Mouse (Mus musculus) ovary, postnatal 10 days (tissue): Measurements from ENCODE around the gene Gc.

ENCODE experiments used
- DNase-seq: peaks from one replicate; pipeline ENCODE4 v3.0.0; 2022; ENCODE audit warnings: low spot score

Gene Gc

DNA sequence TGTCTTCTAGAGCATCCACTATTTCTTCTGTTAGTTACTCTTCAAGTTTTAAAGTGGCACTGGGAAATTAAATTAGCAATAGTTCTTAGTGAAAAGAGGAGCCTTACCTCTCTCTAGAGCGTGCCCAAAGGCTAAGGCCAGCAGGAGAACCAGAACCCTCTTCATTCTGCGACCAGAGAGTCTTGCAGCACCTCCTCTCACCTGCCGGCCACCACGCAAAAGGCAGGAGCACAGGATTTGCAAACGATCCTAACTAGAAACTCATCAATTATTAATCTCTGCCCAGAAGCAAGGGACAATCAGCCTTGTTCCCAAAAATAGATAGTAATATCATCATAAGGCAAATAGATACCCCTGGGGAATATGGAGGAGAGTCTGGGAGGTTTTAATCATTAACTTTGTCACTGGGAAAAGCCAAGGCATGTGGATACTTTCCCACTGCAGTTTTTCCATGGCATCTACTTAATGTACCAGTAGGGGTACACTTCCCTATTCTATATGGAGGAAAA is at the start of gene Gc:
Gene Gc, minus strand, starts transcription at position 345 of the 509 bp plus-strand sequence.
- no peak for DNase-seq

DNA sequence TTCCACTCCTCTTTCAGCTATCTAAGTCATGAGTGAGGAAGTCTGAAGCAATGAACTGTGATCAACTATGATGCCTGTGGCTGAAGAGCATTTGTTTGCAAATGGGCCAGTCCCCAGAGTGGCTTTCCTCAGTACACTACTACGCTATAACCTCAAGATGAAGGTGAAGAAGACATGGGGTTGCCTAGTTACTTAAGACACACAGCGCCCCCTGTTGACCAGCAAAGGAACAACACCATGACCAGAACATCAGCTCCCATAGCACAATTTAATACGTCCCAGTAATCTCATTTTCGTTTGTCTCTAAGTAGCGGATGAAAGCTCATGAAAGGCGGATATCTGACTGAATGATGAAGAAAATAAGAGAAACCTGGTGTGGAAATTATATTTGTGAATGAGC is 42.5 kb upstream of the Gc start:
- no peak for DNase-seq

DNA sequence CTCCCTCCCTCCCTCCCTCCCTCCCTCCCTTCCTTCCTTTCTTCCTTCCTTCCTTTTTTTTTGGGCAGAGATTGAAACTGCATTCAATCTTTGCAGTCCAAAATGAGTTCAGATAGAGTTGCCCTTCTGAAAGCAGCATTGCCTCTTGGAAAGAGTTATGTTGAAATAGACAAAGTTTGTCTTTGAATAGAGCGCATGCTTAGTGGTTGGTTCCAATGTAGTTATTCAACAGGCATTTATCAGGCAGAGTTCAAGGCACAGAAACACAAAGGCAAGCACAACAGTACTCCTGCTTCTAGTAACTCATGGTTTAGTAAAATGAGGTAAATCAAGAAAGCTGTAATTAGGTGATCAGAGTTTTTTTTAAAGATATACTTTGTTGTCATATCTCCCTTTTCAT is 34.9 kb upstream of the Gc start:
- no peak for DNase-seq

DNA sequence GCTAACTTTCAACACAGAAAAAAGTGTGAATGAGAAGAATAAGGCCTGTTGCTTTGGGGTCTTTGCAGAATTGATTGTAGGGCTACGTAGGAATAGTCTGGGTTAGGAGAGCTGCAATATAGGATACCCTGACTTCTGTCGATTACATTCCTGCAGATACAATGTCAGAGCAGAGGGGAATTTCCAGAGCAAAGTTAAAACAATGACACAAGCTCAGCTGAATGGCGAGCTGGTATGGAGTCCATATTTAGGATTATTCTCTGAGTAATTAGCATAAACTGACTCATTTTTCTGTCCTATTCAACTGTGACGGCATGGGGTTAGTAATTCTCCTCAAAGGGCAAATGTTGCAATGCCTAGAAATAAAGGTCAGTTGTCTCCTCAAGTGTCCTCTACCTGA is 12.8 kb upstream of the Gc start:
- DNase-seq, result no peak

DNA sequence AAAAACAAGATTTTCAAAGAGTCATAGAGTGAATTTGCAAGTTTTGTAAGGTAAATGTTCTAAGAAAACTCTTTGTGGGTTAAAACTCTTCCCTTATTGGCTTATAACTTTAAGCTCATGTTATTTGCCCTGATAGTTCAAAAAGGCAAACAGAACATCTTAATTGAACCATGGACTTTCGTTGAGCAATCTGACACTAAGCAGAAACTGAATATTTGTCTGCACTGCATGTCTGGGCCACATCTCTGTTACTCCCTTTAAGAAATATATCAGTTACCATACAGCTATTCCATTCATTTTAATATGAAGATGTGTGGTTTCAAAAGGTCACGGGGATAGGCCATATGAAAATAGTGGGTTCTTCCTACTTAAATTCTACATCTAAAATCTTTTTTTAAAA is 10.2 kb upstream of the Gc start:
- no peak for DNase-seq

DNA sequence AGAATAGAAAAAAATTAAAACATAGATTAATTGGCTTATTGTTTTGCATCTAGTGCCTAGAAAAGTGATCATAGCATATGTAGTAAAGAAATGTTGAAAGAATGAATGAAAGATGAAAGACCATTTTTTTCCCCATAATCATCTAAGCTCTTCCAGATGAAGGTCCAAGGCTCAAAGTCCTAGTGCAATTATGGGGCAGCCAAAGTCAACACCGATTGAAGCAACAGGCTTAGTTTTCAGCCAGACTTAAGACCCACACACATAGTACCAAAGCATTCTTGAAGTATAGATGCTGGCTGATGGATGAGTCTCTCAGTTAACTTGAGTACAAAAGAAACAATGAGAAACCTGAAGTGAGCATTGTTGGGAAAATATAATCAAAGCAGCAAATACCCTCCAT is 9.3 kb upstream of the Gc start:
- DNase-seq, result no peak

DNA sequence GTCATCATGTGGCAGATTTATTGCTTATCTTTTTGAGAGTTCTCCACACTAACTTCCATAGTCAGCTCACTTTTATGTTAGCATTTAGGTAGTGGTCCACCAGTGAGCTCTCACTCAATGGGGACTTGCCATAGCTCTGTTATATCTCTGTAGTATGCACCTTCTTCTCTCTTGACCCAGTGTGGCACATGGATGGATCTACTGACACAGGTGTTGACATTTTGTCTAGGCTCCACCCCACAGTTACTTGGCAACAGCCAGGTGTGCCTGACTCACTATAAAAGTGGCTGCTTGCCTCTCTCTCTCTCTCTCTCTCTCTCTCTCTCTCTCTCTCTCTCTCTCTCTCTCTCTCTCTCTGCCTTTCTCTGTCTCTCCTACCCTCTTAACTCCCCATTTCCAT is 8.6 kb upstream of the Gc start:
- no peak for DNase-seq

DNA sequence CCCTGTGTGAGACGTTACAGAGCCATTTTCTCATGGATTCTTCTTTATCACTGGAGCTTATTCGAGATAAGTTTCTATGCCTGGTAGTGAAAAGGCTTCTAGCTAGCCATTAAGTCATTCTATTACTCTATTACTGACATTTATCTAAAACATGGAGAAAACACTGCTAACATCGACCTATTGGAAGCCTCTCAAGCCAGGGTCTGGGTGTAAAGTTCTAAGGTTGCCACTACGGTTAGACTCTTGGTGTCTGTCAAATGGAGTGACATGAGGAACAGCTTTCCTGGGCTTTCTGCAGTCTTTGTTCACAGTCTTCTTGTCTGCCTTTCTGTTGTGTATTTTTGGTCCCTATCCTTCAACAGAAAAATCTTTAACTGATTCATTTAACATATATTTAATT is 4.1 kb upstream of the Gc start:
- no peak for DNase-seq

DNA sequence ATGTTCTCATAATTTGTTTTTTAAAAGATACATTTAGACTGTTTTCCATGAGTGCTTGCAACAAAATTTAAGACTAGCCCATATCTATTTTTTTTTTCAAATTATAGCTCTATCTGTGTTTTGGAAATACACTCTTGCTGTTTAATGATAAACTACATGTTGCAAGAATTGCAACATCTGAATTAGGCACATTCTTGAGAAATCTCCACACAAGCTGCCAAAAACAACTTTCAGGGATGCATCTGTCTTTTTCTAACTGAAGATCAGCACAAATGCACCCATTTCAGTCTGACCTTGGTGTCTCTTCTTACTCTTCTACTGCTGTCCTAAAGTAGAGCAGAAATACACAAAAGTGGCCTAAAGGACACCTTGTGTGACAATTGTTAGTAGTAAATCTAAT is 1.9 kb upstream of the Gc start:
- DNase-seq, result no peak

DNA sequence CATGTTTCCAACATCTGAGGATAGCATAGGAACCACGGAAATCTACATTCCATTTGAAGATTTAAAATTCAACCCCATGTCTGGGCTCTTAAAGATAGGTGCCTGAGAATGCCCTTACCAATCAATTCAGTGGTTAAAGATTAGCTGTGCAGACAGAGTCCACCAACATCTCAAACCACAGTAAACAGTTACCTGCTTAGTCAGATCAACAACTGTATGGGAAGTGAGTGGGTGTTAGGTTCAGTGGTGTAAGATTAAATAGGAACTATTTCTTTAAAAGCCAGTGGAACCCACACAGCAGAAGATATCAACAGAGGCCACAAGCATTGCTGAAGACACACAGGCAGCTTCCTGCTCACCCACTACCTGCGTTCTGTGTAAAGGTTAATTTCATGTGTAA is 1.3 kb upstream of the Gc start:
- DNase-seq, result no peak

DNA sequence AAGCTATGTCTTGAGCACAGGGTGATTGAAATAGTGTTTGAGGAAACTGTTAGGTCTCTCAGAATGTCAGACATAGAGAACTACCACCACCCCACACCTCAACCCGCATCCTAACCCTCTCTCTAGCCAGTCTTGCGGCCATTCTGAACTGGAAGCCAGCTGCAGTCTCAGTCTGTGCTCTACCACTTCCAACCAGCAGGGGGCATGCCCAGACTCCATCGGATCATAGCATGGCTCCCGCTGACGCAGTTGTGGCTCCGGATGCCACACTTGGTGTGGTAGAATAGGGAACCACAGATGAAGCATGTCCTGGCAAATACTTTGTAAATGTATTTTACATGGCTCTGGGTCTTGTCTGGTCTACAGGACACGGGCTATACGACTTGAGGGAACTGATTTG is 2.2 kb downstream of the Gc start:
- no peak for DNase-seq

DNA sequence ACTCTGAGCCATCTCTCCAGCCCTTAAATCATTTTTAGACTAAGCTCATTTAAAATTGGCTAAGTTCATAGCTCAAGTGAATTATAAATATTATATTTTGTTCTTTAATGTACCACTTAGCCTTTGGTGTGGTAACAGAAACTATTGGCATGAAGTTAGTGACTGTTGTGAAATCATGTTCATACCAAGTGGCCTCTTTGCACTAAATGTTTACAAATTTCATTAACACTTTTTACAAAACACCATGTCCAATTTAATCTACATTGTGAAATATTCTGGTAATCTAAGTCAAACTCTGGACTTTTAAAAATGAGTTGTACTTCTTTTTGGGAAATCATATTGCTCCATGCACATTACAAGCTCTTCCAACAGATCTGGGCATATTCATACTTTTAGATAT is 6.9 kb downstream of the Gc start:
- no peak for DNase-seq

DNA sequence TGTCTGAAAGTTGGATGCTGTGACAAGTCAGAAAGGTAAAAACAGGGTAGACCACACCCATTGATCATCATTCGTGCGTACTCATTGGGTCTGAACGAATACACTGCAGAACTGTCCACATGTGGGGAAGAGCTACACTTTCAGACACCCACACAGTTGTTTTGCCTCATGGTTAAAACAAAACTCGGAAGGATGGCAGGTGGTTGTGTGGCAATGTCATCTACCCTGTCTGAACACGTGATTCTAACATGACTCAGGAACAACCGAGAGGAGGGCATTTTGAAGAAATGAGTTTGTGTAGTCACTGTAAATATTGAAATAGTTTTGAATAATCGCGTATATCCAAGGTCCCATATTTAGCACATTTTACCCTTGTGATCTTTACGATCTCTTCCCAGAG is 8.4 kb downstream of the Gc start:
- DNase-seq, result no peak

DNA sequence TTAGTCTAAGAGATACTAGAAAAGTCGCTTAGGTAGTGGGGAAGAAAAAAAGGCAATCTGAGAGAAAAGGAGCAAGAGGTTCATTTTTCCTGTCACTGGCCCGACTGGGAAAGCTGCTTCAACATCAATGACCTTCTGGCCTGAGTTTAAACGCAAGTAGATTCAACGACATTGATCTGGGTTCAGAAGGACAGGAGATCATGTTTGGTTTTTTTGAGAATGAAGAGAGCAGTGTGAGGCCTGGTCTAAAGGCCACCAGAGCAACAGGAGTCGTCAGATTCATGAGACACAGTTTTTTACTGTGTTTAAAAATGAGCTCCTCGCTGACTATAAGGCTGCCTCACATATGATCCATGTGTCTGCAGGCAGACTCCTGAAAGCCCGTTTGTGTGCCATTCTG is 9.7 kb downstream of the Gc start:
- no peak for DNase-seq

DNA sequence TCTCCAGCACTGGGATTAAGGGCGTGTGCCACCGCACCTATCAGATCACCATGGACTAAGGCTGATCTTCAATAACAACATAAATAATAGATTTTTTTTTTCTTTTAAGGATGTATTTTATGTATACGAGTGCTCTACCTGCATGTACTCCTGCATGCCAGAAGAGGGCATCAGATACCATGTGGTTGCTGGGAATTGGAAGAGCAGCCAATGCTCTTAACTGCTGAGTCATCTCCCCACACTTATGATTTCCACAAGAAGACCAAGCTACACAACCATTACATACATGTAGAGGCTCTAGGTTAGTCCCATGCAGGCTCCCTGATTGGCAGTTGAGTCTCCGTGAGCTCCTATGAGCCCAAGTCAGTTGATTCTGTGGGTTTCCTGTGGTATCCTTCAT is 13.3 kb downstream of the Gc start:
- no peak for DNase-seq

DNA sequence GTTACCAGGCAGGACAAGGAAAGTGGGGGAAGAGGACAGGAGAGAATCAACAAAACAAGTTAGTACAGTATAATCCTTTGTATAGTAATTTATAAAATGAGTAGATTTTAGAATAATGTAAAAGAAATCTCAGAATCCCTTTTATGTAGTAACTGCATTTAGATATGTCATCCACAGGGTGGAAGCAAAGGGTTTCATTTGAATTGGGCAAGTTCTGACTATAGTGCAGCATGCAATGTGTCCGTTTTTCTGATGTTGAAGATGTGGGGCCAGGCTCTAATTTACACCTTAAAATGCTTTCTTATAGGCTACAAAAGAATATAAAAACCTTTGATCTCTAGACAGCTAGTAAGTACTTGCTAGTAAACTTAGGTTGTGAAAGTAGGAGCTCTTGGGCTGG is 46.2 kb downstream of the Gc start:
- DNase-seq, result no peak

DNA sequence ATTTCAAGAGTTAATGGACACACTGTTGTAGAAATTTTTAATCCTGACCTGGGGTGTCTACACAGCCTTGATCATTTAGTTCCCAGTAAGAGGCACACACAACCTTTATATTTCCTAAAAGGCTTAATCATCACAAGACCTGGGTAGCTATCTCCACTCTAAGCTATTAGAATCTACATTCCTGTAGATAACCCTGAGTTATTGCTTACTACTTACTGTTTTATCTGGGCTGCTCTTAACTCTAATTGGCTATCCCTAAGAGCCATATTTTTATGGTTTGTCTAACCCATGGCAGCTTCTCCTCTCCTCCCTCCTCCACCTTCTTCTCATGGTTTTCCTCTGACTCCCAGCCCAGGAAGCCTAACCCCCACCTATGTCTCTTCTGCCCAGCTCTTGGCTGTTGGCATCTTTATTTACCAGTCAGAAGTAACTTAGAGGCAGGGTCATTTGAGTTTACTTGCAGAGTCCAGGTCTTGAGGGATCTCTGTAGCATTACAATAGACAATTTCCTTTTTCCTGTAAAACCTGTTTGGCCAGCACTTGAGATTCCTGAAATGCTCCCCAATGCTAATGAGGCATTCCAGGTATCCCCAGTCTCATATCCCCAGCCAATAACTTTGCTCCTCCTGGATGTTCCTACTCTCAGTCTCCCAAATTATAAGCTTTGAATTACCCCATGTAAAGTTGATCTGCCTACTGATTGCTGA is 50.2 kb downstream of the Gc start:
- DNase-seq, result no peak

DNA sequence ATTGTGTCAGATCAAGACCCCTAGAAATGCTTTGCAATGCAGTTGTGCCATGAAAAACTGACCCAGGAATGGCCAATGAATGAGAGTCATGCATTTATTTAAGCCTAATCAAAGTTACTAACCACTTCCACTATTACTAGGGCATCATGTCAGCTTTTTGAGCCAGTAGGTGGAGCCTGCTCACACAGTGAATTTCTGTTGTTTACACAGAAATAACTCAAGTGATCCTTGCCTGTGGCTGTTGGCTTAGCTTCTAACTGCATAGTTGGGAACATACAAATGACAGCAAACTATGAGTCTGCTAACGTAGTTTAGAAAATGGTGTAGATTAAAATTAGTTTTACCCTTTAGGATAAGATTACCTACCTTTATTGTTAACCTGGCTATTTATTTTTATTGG is 52.6 kb downstream of the Gc start:
- DNase-seq, result no peak

DNA sequence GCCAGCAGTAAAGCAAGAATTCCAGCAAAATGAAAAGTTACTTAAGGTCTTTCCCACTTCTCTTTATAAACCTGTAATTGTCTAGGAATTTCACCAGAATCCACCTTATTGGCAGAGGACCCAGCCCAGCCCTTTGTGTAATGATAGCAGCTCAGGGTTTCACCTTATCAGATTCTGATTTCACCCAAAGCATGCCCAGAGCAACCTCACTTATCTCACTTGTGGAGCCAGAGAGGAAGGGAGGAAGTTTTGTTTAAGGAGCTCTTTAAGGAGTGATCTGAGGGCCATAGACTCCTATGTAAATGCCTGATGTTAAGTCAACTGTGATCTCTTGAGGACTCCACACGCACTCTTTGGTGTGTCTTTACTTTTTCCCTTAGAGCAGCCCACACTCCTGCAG is 67.3 kb downstream of the Gc start:
- DNase-seq, result no peak

DNA sequence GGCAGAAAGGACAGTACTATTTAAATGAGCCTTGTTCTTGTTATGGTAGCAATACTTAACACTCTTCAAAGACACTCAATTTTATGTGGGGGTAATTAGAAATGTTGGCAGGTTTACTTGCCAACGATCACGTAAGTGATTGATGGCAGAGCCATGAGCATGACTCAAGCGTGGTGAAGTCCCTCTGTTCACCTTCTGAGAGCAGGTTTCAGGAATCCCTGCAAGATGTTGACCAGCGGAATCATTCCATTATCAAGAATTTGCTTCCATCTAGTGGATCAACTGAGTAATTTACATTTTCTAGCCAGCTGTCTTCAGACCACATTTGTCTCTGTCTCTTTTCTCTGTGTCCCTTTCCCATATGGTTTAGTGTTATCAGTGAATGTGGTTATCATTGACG is 73.5 kb downstream of the Gc start:
- DNase-seq, result no peak

DNA sequence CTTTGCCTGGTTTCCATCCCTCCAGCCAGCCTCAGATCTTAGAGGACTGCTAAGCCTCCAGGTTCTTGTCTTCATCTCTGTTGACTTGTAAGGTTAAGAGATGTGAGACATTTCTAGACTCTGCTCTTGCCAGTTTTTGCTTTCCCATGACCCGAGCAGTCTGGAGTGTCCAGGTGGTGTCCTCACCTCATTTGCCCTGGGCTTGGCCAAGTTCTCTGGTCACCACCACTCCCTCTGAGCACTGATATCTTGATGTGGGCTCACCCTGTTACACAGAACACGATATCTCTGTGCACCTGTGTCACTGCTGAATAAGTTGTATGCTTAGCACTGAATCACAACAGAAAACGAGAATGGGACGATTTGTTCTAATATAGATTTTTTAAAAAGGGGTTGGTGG is 76.4 kb downstream of the Gc start:
- no peak for DNase-seq

DNA sequence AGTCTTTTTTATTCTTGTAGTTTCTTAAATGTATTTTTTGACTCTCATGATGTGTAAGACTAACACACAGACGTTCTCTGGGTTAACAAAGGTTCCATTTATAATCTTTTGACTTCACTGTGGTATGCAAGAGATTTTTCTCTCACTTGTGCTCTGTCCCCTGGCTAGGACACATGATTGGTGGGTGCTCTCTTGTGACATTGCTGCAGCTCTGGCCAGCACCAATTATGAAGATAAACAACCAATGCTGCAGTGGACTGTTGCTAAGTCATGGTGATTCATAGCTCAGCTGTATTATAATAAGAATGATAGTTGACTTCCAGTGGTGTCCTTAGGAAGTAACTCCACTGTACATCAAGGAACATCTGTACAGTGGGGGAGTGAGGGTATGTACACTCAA is 87.6 kb downstream of the Gc start:
- DNase-seq, result no peak

DNA sequence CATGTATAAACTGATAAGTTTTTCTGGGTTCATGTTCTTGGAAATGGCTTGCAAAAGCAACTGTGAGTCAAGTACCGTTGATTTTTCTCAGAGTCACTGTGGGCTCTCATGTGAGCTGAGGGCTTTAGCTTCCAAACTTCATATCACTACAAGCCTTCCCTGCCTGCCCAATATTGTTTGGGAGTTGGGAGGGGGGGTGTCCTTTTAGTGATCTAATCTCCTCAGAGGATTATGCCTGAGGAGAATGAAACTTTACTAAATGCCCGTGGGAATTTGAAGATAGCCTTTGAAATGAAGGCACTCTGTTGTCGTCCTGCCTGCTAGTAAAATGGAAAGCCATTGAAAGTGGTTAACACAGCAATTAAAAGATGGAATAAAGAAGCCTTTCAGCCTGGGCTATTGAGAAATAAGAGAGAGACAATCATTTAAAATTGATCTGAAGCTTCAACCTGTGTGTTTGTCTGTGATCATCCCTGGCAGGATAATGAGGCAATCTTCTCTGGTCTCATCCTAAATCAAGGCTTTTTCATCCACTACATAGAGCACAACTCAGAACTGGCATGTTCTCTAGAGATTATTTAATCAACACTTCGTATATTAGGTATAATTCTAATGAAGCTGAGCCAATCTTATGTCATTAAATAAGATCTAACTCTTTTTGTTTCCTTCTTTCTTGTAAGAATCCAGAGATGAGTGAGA is 89.5 kb downstream of the Gc start:
- DNase-seq, result no peak
